Mouse (Mus musculus) c-Kit-positive CD71-positive TER-119-negative erythroid progenitor cells, embryonic 14.5 days (primary cell): ENCODE measurements at regions not wholly inside any gene's neighbourhood (a gene's known extent, or its start where the extent isn't known, plus 50 kb on each side); places are given as distances from the start of the nearest gene placed in this dataset.
A peak's percentile ranks its signal among the peaks of the same experiment; 100 is the strongest.

Experiments
- DNase-seq: peaks from one replicate; pipeline ENCODE4 v3.0.0-alpha.2; 2013; ENCODE audit warnings: low read depth

DNA sequence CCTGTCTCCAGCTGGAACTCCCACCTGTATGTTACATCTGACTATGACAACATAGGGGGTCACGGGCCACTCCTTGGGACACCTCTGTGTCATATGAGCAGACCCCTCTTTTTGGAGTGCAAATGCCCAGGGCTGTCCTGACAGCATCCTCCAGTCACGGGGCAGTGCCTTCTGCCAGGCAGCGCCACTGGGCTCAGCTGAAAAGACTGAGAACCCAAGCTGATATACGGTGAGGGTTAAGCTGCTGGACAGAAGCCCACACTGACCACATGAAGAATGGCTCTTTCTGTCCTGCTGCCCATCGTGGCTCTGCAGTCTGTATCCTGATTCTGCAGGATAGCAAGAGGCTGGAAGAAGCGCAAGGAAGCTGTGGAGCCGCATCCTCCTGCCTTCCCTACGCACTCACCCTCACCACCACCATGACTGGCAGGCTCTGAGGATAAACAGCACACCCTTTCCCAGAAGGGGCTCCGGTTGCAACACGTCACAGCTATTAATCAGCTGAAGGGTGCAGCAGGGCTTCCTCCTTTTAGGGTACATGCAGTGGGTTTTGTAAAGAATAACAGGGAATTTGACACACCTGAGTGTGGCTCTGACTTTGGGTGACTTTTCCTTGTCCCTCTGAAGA is 93.9 kb upstream of the Arntl start:
- no peak for DNase-seq

DNA sequence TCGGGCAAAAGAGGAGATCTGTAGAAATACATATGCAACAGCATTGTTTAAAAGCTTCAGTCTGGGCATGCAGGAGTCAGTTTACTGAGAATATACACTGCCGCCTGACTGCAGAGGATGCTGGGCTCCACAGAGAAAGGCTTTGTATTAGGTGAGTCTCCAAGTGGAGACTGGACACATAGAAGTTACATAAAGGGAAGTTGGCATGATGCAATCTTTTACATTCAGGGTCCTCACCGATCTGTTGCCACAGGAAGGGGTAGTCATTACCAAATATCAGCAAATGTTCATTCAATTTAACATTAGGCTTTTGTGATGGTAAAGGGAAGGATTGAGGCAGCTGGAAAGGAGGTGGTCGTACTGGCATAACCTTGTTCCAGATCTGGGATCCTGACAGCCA is 89.7 kb upstream of the Arntl start:
- no peak for DNase-seq

DNA sequence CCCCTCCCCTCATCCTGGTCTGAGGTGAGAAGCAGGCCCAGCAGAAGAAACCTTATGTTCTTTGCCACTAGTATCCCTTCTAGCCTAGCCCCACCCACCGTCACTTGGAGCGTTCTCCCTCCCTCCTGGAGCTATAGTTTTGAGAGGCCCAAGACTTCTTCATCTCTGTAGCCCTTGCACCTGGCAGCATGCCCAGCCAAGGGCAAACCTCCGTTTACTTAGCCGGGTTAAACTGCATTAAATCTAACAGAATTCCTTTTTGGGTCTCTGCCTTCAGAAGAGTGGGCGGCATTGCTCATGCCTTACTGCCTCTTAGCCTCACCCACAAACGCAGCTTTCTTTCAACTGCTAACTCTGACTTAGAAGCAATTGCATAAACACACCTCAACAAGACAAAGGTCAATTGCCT is 85.3 kb upstream of the Arntl start:
- DNase-seq = no peak

DNA sequence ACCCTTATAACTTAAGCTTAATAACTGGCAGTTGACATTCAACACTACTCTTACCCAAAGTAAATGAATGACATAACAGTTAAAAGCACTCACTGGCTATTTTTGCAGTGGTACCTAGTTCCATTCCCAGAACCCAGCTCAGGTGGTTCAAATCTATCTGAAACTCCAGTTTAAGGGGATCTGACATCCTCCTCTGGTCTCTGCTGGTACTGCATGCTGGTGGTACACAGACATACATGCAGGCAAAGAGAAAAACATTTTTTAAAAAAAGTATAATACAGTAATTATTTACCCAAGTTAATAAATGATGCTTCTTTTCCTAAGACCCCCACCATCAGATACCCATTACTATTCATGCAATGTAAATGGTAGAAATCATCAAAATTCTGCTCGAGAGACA is 81.3 kb upstream of the Arntl start:
- no peak for DNase-seq

DNA sequence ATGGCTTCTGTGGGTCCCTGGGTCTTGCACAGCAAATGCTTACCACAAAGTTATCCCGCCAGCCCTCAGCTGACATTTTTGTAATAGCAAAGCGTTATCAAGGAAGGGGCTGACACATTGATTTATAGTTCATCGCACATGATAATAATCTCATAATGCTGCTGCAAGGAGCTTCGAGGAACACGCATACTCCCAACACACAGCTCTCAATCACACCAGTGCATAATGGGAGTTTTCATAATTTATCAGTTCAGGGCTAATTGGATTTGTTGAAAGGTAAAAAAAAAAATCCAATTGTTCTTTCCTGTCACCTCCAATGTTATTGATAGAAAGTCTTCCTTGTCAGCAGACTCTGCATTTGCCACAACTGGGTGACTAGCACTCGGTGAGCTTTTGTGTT is 76.7 kb upstream of the Arntl start:
- no peak for DNase-seq

DNA sequence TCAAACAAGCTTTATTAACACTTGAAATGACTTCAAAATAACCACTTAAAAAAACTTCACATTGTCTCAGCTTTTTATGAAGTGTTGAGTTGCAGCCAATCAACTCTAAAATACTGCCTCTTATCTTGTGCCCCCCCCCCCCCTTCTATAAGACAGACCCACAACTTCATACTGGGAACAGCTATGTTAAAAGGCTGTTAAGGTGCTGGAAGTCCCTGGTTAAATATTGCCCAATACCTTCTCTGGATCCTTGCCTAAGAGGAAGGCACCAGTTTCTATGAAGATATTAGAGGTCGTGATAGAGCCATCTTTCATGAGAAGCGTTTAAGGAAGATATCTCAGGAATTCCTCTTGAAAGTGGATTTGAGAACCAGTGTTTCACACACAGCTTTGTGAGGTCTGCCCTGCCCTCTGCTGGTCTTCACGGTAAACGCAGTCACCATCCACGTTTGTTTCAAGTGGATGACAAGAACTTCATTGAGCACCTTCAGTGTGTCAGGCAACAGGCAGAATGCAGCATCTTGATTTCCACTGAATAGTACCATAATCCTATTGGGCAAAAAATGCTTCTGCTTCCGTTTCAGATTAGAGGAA is 75.2 kb upstream of the Arntl start:
- peak; percentile 4 for DNase-seq

DNA sequence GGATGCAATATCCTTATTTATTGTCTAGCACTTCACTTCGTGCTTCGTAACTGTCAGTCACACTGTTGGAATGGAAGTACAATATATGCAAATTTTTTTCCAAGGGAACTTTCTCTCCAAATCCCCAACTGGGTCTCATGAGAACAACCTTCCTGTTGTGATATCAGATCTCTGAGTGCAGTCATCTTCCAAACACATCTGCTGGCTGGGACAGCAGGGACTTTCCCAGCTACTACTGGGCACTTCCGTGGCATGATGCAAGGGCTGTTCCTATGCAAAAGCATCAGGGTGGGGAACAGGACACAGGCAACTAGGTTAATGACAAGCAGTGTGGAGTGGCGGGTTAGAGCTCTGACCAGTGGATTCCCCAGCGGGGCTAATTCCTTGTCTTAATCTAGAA is 73.4 kb upstream of the Arntl start:
- DNase-seq = no peak

DNA sequence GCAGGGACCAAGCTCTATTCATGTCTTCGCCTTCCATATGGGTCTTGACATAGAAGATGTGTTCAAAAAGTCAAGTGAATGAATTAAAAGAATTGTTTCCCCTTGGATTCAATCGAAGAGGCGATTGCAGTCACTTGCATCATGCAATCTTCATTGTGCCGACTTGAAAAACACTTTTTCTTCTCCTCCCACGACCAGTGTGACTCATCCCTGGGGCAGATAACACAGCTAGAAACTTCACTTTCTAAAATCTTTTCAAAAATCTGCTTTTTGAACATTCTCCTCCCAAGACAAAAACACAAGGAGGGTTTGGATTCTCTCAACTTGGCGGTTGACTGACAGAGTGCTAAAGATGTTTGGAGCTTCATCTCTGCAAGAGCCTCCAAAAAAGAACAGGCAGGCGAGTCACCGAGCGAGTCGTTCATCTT is 67.2 kb upstream of the Arntl start:
- no peak for DNase-seq

DNA sequence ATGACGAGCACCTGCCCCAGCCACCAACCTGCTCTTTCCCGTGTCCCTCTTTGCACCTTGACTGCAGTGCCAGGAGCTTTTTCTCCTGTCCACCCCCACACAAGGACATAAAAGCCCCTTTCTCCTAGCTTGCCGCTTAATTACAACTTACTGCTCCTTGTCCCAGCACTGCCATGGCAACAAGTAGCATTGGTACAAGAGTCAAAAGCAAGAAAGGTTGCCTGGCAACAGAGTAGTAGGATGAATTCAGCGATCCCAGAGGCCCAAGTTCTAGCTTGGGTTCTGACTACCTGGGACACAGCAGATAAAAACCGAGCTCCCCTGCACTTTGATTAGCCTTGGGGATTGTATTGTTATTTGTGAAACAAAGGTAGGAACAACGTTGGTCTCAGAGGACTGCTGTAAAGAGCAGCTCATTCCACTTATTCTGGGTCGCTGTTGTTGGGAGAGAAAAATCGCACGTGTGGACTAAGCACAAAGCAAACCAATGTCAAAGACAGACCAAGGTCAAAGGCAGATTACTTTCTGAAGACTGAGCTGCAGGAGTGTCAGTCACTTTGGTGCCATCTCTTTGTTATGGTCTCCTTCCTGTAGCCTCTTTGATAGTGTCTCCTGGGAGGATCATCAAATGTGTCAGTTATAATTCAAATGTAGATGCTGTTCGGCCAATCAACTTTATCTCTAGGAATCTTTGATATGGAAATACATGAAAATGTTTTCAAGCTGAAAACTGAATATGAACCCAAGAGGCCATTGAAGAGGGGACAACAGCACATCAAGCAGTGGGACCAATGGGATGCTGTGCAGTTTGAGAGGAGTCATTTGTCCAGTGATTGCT is 65.2 kb upstream of the Arntl start:
- DNase-seq = no peak

DNA sequence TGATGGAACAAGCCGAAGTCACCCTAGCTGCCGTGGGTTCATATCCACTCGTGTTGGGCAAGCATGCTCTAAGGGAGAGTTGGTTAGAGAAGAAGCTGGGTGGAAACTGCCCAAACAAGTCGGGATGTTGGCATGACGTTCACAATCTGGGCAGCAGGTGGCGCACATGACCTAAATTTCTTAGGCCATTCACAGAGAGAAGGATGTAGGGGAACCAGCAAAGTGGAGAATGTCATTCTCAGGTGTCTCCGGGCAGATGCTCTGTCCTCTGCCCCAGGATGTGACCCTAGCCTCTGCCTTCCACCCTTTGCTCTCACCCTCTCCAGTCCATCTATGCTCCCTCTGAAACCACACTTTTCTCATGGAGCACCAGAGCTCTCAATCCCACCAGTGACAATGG is 63.7 kb upstream of the Arntl start:
- DNase-seq = peak; percentile 43

DNA sequence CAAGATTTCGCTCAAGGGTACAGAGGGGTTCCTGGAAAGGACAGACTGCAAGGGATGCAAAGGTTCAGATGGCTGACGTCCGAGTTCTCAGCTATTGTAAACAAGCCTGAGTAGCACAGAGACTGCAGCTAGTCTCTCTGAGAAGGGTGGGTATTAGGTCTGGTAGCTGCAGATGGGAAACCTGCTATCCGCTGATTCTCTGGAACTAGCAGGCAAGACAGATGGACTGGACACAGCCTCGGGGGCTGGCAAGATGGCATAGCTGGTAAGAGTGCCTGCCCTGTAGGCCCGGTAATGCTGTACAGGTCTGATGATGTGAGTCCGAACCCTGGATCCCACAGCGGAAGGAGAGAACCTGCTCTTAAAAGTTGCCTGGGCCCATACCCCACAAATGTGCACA is 62.2 kb upstream of the Arntl start:
- no peak for DNase-seq

DNA sequence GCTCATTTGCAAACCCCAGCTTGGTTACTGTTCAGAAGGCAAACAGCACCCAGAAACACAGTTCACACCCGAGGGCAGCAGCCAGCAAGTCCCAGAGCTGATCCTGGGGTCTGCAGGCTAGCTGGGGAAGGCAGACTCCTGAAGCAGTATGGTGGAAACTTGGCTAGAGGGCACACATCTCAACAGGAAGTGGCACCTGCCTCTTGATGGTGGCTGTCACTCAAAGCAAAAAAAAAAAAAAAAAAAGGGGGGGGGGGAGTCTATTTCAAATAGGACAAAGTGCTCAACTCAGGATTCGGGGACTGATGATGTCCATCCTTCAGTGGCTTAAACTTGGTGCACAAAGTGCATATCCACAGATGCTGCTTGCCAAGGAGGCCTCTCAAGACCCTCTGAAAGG is 61.2 kb upstream of the Arntl start:
- DNase-seq = no peak

DNA sequence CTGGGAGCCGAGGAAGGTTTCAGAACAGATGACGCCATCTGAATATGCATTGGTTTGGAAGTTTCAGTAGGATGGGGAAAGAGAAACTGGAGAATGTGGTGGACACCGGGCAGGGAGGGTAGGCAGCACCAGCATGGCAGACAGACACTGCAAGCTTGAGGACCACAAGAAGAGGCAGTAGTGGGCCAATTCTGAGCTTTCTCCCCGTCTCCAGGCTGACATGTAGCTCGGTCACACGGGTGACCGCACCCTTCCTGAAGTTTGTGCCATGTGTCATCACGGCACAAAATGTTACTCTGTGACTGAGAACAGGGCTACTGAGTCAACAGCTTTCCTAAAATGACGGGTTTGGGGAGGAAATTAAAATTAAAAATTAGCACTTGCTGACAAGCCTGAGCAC is 60.7 kb upstream of the Arntl start:
- DNase-seq = no peak

DNA sequence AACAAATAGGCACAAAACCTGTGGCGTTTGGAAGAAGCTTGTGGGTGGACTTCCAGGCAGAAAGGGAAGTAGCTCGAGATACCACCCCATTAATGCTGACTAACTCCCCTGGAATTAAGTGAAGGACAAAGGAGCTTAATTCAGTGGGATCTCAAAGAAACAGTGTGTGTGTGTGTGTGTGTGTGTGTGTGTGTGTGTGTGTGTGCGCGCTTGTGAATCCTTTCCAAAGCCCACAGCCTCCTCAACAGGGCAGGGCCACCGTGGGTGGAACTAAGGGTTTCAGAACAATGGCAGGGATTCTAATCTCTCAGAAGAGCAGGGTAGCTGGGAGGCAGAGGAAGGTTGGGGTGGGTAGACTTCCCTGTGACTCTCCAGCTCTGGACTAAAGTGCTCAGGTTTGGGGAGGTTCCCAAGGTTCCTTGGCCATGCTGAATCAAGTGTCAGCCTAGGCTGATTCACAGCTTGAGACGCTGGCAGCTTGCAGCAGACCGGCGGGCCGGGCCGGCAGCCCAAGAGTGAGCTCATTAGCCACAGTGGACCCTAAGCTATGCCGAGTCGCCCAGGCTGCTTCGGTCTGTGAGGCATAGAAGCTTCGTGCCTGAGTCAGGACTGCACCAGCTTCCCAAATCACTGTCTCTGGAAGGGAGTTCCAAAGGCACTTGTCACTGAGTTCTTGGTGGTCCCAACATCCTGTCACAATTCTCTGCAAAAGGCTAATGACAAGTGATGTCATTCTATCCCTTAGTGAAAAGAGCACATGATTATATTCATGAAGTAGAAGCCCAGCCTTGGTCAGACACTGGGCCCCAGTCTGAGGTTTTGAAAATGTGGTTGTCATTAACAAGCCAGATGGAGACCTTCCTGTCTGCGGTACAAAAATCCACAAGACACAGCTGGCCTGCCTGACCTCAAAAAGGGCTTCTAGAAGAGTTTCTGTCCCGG is 59.6 kb upstream of the Arntl start:
- no peak for DNase-seq

DNA sequence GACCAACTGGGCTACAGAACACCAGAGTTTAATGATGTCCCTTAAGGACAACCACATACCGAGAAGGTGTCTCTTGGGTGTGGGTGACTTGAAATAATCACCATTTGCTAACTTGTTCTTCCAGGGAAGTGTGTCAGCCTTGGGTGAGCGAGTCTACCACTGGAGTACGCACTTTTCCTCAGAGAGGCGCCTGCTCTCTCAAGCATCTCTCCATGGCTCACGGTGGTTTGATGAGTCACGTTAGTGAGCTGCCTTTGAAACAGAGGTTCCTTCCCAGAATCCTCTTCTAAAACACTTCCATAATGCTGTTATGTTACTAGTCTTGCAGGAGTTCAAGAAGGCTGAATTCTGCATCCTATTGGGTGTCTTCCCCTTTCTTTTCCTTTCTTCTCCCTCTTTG is 58.6 kb upstream of the Arntl start:
- DNase-seq = no peak

DNA sequence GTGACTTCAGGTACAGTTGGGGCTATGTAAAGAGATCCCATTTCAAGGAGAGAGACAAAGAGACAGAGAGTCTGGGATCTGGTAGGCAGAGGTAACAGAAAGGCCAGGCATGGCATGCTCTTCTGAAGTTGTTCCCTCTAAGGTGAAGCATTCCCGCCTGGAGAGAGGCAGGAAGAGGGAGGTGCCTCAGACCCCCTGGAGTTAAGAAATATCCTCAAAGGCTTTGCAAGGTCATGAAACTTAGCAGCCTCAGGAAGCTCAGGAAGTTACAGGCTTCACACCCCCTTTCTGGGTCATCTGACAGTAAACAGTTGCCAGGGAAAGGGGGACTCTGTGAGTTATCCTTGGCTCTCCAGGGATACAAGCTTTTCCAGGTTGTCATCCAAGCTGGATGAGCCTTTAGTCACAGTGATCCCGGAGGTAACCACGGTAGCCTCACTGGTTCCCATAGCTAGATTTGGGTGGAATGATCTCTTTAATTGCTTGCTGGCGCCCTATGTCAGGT is 57.2 kb upstream of the Arntl start:
- DNase-seq = no peak

DNA sequence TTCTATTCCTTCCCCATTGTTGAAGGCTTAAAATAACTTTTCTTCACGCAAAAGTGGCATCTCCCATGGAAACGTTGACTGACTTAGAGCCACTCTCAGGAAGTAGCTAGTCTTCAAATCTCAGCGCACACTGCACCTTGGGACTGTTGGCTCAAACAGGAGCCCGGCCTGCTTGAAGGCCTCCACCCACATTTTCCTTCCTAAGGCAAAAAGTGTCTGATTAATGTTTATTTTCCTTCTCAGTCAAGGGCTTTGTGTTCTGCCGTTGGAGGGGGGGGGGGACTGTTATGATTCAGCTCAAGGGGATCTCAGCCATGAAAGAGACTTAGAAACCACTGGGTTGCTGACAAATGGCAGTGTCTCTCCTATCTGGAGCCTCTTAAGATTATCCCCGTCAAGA is 56.5 kb upstream of the Arntl start:
- DNase-seq = no peak

DNA sequence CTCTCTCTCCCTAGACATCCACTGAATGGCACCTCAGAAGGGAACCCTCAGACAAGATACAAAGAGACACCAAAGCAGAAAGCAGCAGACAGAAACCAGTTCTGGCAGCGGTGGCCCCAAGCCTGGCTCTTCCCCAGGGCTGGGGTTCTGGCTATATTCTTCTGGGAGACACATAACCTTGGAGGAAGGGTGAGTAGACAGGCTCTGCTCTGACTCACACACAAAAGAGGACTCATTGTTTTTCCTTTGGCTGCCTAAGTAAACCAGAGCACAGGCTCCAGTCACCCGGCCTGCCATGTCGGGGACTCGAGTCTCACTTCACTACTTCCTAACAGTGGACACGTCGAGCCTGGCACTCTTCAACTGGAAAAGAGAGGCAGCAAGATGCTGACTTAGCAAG is 55.8 kb upstream of the Arntl start:
- no peak for DNase-seq

DNA sequence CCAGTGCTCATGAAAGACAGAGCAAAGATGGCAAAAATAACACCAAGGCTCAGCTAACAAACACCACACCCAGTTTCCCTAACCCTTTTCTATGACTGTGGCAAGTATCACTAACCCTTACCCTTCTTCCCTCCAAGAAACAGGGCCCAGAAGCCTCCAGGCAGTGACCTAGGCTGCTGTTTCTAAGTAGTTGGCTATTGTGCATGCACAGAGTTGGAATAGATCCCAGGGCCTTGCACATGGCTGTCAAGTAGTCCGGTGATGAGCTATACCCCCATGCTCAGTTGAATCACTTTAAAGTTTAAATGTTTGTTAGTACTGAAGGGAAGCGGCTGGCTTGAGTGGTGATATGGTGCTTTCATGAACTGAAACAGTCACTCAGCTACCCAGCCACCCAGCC is 53.9 kb upstream of the Arntl start:
- DNase-seq = no peak

DNA sequence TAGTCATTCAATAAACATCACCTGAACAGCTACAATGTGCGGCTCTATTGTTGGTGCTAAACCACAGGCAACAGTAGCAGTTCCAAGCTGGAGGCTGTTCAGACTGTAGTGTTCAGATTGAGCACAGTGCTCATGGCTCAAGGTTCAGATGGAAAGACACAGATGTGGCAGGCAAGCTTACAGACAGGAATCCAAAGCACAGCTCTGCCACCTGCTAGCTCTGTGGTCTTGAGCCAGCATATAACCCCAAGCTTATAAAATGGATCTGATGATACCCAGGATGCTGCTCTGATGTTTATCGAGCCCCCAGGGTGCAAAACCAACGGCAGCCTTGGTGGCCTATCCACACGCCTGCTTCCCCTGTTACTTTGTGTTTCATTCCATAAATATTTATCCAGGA is 53.2 kb upstream of the Arntl start:
- DNase-seq = no peak

DNA sequence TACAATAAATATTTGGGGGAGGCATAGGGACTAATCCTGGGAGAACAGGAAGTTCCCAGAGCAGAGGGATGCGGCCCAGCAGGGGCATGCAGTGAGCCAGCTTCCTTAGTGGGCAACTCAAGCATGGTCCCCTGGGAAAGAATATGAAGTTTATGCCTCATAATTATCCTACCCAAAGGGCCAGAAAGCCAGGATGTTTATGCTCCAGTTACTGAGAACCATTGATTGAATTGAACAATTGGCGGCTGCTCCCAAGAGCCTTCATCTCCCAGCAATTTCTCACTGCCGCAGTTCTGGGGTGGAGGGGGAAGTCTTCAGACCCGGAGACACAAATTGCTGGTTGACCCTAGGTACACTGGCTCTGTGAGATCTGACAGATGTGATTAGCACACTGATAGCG is 50.9 kb upstream of the Arntl start:
- DNase-seq = no peak
